Mouse (Mus musculus) lung, adult 2 months (tissue): ENCODE data around the gene Defb42.

Experiments used
- CTCF ChIP-seq: fragments of 200-500 bp; IDR thresholded peaks from 2 replicates; pipeline ENCODE4 v1.5.1; 2011; ENCODE audit warnings: mild to moderate bottlenecking, low read length, control low read depth; ENCODE audit not compliant: insufficient read depth
- POLR2A ChIP-seq: fragments of 200-500 bp; IDR thresholded peaks from 2 replicates; pipeline ENCODE4 v1.6.1; 2011; ENCODE audit warnings: low read depth, mild to moderate bottlenecking, control low read depth, low read length, borderline replicate concordance; ENCODE audit errors: extremely low read depth

DNA sequence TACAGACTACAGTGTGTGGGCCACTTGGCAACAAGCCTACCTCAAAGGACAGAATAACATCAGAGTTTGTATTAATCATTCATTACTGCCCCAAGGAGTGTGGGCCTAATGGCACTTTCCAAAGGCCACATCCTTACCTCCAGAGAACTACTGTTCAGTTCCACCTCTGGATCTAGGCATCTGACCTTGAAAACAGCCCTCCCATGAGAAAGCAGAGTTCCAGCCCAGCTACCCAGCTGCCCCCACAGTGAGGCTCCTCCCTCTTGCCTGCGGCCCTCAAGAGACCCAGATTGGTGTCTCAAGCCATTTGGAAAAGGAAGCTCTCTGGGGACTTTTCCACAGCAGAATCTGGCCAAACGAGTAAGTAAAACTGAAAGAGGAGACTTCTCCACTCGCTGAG is at the start of gene Defb42:
- TF ChIP-seq CTCF (no peak), POLR2A (no peak)
